ENCODE assay signal across 8 mouse cellular contexts in the genomic region with DNA sequence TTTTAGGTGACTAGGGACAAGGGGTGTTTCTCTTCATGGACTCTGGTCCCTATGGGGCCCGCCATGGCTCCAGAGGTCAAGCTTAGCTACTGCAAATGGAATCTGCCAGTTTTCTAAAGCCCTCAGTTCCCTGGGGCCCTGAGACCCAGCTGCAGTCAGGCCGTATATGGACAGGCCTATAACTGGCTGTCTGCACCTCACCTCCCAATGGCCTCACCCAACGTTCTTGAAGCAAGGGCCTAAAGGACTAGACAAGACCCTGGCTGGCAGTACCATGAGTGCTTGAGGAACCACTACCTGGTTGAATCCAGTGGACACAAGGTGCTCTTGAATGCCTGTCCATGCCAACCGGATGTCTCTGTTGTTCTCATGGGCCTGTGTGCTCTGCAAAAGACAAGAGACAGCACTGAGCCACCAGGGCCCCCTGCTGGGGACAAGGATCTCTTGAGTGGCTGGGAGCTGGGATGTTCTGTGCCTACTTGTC. TPM values are rescaled to one million over a fixed set of nuclear protein-coding genes. Genes with fewer than 3 reads are reported as not detected.
DNase-seq lines count a peak whose midpoint lies in the region; ATAC-seq lines count a peak whose summit lies in the region.

No protein-coding gene starts in this region.

- no peak overlapping the region for H3K9ac ChIP-seq in embryonic facial prominence, embryonic 15.5 days
- no peak overlapping the region for H3K9ac ChIP-seq in lung, embryonic 15.5 days

- H3K27ac ChIP-seq in embryonic facial prominence, embryonic 15.5 days (replicated peaks): peak overlapping the region; percentile 58; the same call in 1 of the 2 replicates
- peak overlapping the region; percentile 51 for H3K27ac ChIP-seq in lung, embryonic 15.5 days

- peaks cover 87% of the 10 kb centered on the region for H3K4me1 ChIP-seq in embryonic facial prominence, embryonic 15.5 days
- peaks cover 42% of the 10 kb centered on the region for H3K4me1 ChIP-seq in lung, embryonic 15.5 days

- H3K9me3 ChIP-seq in embryonic facial prominence, embryonic 15.5 days (replicated peaks): no peaks in the 10 kb centered on the region
- no peaks in the 10 kb centered on the region for H3K9me3 ChIP-seq in lung, embryonic 15.5 days

- no peak for ATAC-seq in cerebellum, adult (ENCODE audit: insufficient number of reproducible peaks, low FRiP score, low TSS enrichment)
- ATAC-seq in embryonic facial prominence, embryonic 15.5 days (ENCODE audit: insufficient number of reproducible peaks, low FRiP score, low TSS enrichment, low read depth): no peak
- ATAC-seq in lung, embryonic 15.5 days (ENCODE audit: borderline replicate concordance, extremely low read depth, low FRiP score, low TSS enrichment): no peak

- no peak overlapping the region for H3K4me3 ChIP-seq in embryonic facial prominence, embryonic 15.5 days (replicated peaks)
- no peak overlapping the region for H3K4me3 ChIP-seq in lung, embryonic 15.5 days

- no peaks in the 10 kb centered on the region for H3K27me3 ChIP-seq in embryonic facial prominence, embryonic 15.5 days
- H3K27me3 ChIP-seq in lung, embryonic 15.5 days: no peaks in the 10 kb centered on the region

- intact Hi-C loops in left cerebral cortex, postnatal 4 days (cut with DNase I): no loop called here

- H3K4me2 ChIP-seq in embryonic facial prominence, embryonic 15.5 days (replicated peaks): no peak overlapping the region
- no peak overlapping the region for H3K4me2 ChIP-seq in lung, embryonic 15.5 days

- 61% methylated on average over 4 of the region's 4 CpGs for WGBS in embryonic facial prominence, embryonic 15.5 days
- 55% methylated on average over 4 of the region's 4 CpGs for WGBS in lung, embryonic 15.5 days

- DNase-seq in cerebellum, adult 11-12 months: peak; percentile 26
- DNase-seq in kidney, adult 8-10 months: peak; percentile 67 to 70
- DNase-seq in yolk sac, embryonic 10.5 days (ENCODE audit: low spot score): no peak
- no peak for DNase-seq in left cerebral cortex, postnatal 4 days
- DNase-seq in thymus, adult 18-20 months: no peak

- peaks cover 25% of the 10 kb centered on the region for H3K36me3 ChIP-seq in embryonic facial prominence, embryonic 15.5 days
- H3K36me3 ChIP-seq in lung, embryonic 15.5 days: peaks cover 24% of the 10 kb centered on the region; the same call in 1 of the 2 replicates

RNA-seq across cellular contexts. Expression of a gene that starts 15.5 kb away (rescaled TPM):
- polyA plus RNA-seq in embryonic facial prominence, embryonic 15.5 days (2015; fragmentation: Nextera tagmentation; extraction: Ambion mirVana): 61.2 and 62.6 TPM in 2 replicates
- polyA plus RNA-seq in lung, embryonic 15.5 days (2015; fragmentation: Nextera tagmentation; extraction: Ambion mirVana): 66.0 and 66.5 TPM in 2 replicates
- total RNA-seq in left cerebral cortex, postnatal 4 days (2021): 10 to 100 TPM; 40.0 to 40.2 TPM

RNA-seq across cellular contexts. Expression of a gene that starts 15.6 kb away (rescaled TPM):
- 33.7 and 36.8 TPM in 2 replicates for polyA plus RNA-seq in embryonic facial prominence, embryonic 15.5 days (2015; fragmentation: Nextera tagmentation; extraction: Ambion mirVana)
- polyA plus RNA-seq in lung, embryonic 15.5 days (2015; fragmentation: Nextera tagmentation; extraction: Ambion mirVana): 25.1 and 25.9 TPM in 2 replicates
- 1 to 10 TPM; 2.6 to 3.2 TPM for total RNA-seq in left cerebral cortex, postnatal 4 days (2021)

RNA-seq across cellular contexts. Expression of a gene that starts 24.3 kb away (rescaled TPM):
- 17.2 and 21.4 TPM in 2 replicates for polyA plus RNA-seq in embryonic facial prominence, embryonic 15.5 days (2015; fragmentation: Nextera tagmentation; extraction: Ambion mirVana)
- 13.4 and 15.2 TPM in 2 replicates for polyA plus RNA-seq in lung, embryonic 15.5 days (2015; fragmentation: Nextera tagmentation; extraction: Ambion mirVana)
- 100 to 1,000 TPM in 1 of 2 experiments, 10 to 100 TPM in 1; 99.4 to 104 TPM for total RNA-seq in left cerebral cortex, postnatal 4 days (2021)

RNA-seq across cellular contexts. Expression of a gene that starts 30.5 kb away (rescaled TPM):
- 83.4 and 107 TPM in 2 replicates for polyA plus RNA-seq in embryonic facial prominence, embryonic 15.5 days (2015; fragmentation: Nextera tagmentation; extraction: Ambion mirVana)
- polyA plus RNA-seq in lung, embryonic 15.5 days (2015; fragmentation: Nextera tagmentation; extraction: Ambion mirVana): 93.8 and 94.6 TPM in 2 replicates
- 10 to 100 TPM; 76.7 to 85.7 TPM for total RNA-seq in left cerebral cortex, postnatal 4 days (2021)

Comparison
In these comparisons a context has a peak if more than half of its experiments do, and no peak if none do; other contexts are left out.
1. DNase-seq: peak in cerebellum, adult 11-12 months (single experiment) and kidney, adult 8-10 months (2 of 2); none in yolk sac, embryonic 10.5 days (single experiment), left cerebral cortex, postnatal 4 days (single experiment) and thymus, adult 18-20 months (0 of 2).